Mouse (Mus musculus) heart, postnatal 0 days (tissue): ENCODE measurements at regions not wholly inside any gene's neighbourhood (a gene's known extent, or its start where the extent isn't known, plus 50 kb on each side); places are given as distances from the start of the nearest gene placed in this dataset.
A peak's percentile ranks its signal among the peaks of the same experiment; 100 is the strongest.

Experiments used
- ATAC-seq: fragments of 200-750 bp; cut with Nextera tagmentation; 2 replicates; pipeline ENCODE4 v1.8.0; 2017; ENCODE audit warnings: low read depth, moderate number of reproducible peaks, moderate library complexity; ENCODE audit not compliant: insufficient read depth
- DNase-seq: peaks from one replicate; pipeline ENCODE4 v3.0.0-alpha.2; 2016; ENCODE audit warnings: low spot score
- H3K27ac ChIP-seq: fragments of 300-500 bp; sonication (generic); 2 replicates; pipeline ENCODE4 v1.5.1; 2014; ENCODE audit warnings: low read depth, mild to moderate bottlenecking
- H3K27me3 ChIP-seq: fragments of 300-500 bp; sonication (generic); 2 replicates; pipeline ENCODE4 v1.6.1; 2014; ENCODE audit warnings: low read length, mixed read lengths; ENCODE audit not compliant: control insufficient read depth, insufficient read depth
- H3K36me3 ChIP-seq: fragments of 300-500 bp; sonication (generic); replicated peaks from 2 replicates; pipeline ENCODE4 v1.6.1; 2014; ENCODE audit warnings: low read length, mixed read lengths; ENCODE audit not compliant: control insufficient read depth, insufficient read depth
- H3K4me1 ChIP-seq: fragments of 300-500 bp; sonication (generic); 2 replicates; pipeline ENCODE4 v1.6.1; 2014; ENCODE audit warnings: antibody characterized with exemption; ENCODE audit not compliant: control insufficient read depth, insufficient read depth
- H3K4me2 ChIP-seq: fragments of 300-500 bp; sonication (generic); 2 replicates; pipeline ENCODE4 v1.6.1; 2014; ENCODE audit warnings: low read depth, mild to moderate bottlenecking, low read length, moderate library complexity
- H3K4me3 ChIP-seq: fragments of 300-500 bp; sonication (generic); 2 replicates; pipeline ENCODE4 v1.5.1; 2014; ENCODE audit warnings: low read depth, low read length
- H3K9ac ChIP-seq: fragments of 300-500 bp; sonication (generic); replicated peaks from 2 replicates; pipeline ENCODE4 v1.6.1; 2014; ENCODE audit warnings: low read depth, low read length, mixed read lengths
- H3K9me3 ChIP-seq: fragments of 300-500 bp; sonication (generic); replicated peaks from 2 replicates; pipeline ENCODE4 v1.6.1; 2016; ENCODE audit warnings: low read length; ENCODE audit not compliant: control insufficient read depth
- CTCF ChIP-seq: IDR thresholded peaks from 2 replicates; pipeline ENCODE4 v1.5.1; 2016; ENCODE audit warnings: antibody characterized with exemption, control low read depth, low read depth
- EP300 ChIP-seq: IDR thresholded peaks from 2 replicates; pipeline ENCODE4 v1.6.1; 2016; ENCODE audit warnings: antibody characterized with exemption, low read depth
- WGBS: fragments of 180-500 bp; shearing (Covaris S2); extraction: QIAGEN DNeasy Blood & Tissue Kit; methylation state at CpG from one replicate; pipeline ENCODE4 v1.1.7; 2014; 5-methylcytosine and 5-hydroxymethylcytosine counted together

DNA sequence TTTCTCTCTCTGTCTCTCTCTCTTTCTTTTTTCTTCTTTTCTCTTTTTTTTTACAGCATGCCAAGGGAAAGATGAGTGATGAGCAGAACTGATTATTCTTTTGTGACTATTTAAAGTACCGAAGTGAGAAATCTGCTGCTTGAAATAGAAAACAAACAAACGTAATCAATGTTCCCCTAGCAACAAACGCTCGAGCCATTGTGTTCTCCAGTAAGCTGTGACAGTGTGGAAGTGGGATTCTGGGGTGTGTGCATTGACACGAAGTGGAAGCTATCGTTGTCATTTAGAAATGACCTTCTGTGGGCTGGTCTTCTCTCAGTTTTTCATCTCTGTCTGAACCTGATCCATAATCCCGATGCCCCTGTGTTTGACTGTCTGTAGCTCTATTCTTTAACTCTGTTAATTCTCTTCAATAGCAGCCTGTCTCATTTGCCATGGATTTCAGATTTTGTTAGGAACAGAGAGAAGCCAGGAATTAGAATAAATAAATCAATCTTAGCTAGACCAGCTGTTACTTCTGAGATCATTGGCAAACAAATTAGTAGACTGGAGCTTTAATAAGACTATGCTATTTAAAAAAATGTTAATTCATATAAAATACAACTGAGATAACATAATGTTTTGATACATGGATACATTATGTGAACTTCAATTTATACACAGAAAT, 207.5 kb upstream of the Kcnj3 start:
- Histone ChIP-seq H3K36me3 (no peaks in the 10 kb centered on the region), H3K27me3 (no peaks in the 10 kb centered on the region), H3K9me3 (no peaks in the 10 kb centered on the region), H3K27ac (no peak overlapping the region), H3K9ac (no peak overlapping the region), H3K4me3 (no peak overlapping the region), H3K4me2 (no peak overlapping the region), H3K4me1 (no peaks in the 10 kb centered on the region)
- 44% methylated on average over 7 of the region's 7 CpGs for WGBS
- no peak for TF ChIP-seq EP300
- TF ChIP-seq CTCF, result no peak
- ATAC-seq, result no peak
- DNase-seq, result no peak

DNA sequence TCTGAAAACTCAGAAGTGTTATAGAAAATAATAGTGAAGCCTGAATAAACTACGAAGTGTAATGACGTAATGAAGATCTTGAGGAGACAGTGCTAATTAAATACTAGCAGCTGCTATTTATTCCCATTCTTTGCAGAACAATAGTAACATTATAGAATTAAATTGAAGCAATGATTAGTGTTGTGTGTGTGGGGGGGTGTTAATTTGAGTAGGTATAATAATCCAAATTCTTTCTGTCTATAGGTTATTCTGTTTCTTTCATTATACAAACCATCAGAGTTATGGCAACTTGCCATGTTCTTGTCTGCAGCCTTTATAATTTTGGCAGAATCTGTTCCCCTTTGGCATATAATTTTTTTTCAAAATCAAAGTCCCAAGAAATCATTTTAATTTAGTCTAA, 203.9 kb upstream of the Kcnj3 start:
- Histone ChIP-seq H3K4me3 (no peak overlapping the region), H3K9ac (no peak overlapping the region), H3K4me1 (no peaks in the 10 kb centered on the region), H3K36me3 (no peaks in the 10 kb centered on the region), H3K4me2 (no peak overlapping the region), H3K9me3 (no peaks in the 10 kb centered on the region), H3K27ac (no peak overlapping the region), H3K27me3 (no peaks in the 10 kb centered on the region)
- ATAC-seq (no peak), DNase-seq (no peak)
- no peak for TF ChIP-seq CTCF
- TF ChIP-seq EP300, result no peak
- WGBS, result 89% methylated on average over 2 of the region's 2 CpGs

DNA sequence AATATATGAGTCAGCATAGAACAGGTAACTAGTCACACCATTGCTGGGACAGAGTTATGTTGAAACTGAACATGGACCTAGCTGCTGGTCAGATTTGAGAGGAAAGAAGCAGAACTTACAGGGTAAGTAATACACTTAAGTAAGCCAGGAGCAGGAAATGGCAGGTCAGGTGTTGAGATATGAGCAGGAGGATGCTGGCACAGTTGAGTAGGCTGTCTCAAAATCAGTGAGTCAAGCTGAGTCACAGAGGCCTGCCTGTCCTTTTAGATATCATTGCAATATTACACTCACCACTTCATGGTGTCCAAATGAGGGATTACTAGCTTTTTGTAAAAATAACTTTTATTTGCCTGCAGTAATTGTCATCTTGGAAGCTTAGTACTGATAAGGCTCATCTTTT, 182.6 kb upstream of the Kcnj3 start:
- TF ChIP-seq EP300 (no peak), CTCF (no peak)
- H3K4me2 ChIP-seq, result no peak overlapping the region
- H3K27ac ChIP-seq, result no peak overlapping the region
- no peak overlapping the region for H3K4me3 ChIP-seq
- no peaks in the 10 kb centered on the region for H3K27me3 ChIP-seq
- no peaks in the 10 kb centered on the region for H3K36me3 ChIP-seq
- no peak overlapping the region for H3K9ac ChIP-seq
- no peaks in the 10 kb centered on the region for H3K9me3 ChIP-seq
- no peaks in the 10 kb centered on the region for H3K4me1 ChIP-seq
- ATAC-seq (no peak), DNase-seq (no peak)

DNA sequence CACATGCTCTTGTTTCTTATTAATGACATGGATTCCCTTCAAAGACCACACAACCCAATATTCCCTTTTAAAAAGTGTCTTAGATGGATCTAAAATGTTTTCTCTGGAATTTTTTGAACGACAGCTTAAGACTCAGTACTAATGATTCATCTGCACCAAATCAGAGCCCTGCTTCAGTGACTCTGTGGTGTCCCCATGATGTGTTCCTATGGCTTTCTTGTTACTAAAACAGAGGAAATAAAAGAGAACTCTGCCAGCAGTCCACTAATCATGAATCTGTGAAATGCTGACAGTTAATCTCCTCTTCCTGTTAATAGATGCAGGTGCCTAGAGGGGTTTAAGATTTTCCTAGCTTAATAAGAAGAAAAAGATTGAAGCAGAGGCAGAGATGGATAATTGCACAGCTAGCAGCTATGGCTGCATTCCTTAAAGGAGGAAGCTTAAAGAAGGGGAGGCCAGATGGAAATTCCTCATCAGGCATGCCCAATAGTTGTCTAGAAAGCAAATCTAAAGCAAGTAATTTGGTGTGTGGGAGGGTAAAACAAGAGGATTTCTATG, 173.0 kb upstream of the Kcnj3 start:
- no peak for ATAC-seq
- H3K9me3 ChIP-seq, result no peaks in the 10 kb centered on the region
- H3K4me3 ChIP-seq, result no peak overlapping the region
- no peaks in the 10 kb centered on the region for H3K4me1 ChIP-seq
- H3K27ac ChIP-seq, result no peak overlapping the region
- no peak overlapping the region for H3K9ac ChIP-seq
- no peak for TF ChIP-seq EP300
- no peak for TF ChIP-seq CTCF
- H3K27me3 ChIP-seq, result no peaks in the 10 kb centered on the region
- H3K36me3 ChIP-seq, result no peaks in the 10 kb centered on the region
- no peak overlapping the region for H3K4me2 ChIP-seq
- DNase-seq, result no peak
- WGBS, result 51% methylated on average over 1 of the region's 1 CpGs

DNA sequence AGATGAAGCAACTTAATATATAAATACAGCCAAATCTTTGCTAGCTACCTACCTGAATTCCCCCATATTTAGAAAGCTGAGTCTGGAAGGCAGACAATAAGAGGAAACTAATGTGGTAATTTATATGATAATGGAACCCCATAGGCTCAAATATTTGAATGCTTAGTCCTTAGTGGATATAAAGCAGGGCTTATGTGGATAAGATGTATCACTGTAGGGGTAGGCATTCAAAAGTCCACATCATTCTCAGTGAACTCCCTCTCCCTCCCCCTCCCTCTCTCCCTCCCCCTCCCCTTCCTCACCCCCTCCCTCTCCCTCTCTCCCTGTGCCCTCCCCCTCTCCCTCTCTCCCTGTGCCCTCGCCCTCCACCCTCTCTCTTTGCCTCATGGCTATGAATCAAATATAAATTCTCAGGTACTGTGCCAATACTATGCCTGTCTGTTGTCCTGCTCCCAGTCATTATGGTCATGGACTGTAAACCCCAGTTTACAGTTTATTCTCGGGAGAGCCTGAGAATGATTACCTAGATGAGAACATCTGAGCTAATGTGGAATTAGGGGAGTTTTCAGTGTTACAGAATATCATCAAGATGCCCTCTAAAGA, 171.8 kb upstream of the Kcnj3 start:
- no peak for TF ChIP-seq CTCF
- no peak for TF ChIP-seq EP300
- Histone ChIP-seq H3K27ac (no peak overlapping the region), H3K4me1 (no peaks in the 10 kb centered on the region), H3K4me3 (no peak overlapping the region), H3K27me3 (no peaks in the 10 kb centered on the region), H3K9me3 (no peaks in the 10 kb centered on the region), H3K36me3 (no peaks in the 10 kb centered on the region), H3K4me2 (no peak overlapping the region), H3K9ac (no peak overlapping the region)
- WGBS, result 74% methylated on average over 1 of the region's 2 CpGs
- DNase-seq, result no peak
- no peak for ATAC-seq

DNA sequence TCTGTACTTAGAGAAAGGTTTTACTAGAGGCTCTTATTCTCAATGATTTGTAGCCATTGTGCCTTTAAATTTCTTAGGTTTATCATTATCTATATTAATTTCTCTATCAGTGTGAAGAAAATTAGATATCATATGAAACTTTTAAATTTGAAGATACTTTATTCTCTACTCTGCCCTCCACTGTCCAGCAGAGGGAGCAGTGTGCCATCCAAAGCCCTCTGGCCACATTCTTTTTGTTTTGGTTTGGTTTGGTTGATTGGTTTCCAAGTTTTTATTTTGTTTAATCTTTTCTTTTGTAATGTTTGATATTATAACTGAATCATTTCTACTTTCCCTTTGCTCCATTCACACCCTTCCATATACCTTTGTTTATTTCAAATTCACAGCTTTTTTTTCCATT, 129.4 kb upstream of the Kcnj3 start:
- Histone ChIP-seq H3K4me1 (no peaks in the 10 kb centered on the region), H3K4me3 (no peak overlapping the region), H3K27me3 (no peaks in the 10 kb centered on the region), H3K9ac (no peak overlapping the region), H3K4me2 (no peak overlapping the region), H3K27ac (no peak overlapping the region), H3K36me3 (no peaks in the 10 kb centered on the region), H3K9me3 (no peaks in the 10 kb centered on the region)
- DNase-seq, result peak; percentile 23
- TF ChIP-seq CTCF (peak; percentile 59), EP300 (no peak)
- no peak for ATAC-seq
